Mouse (Mus musculus): ENCODE results near the gene Heatr9. TPM values are rescaled to one million over a fixed set of nuclear protein-coding genes. Genes with fewer than 3 reads are reported as not detected.
A peak's percentile ranks its signal among the peaks of the same experiment; 100 is the strongest.

Gene Heatr9
- polyA plus RNA-seq, 1 experiment = not detected

GRCm38 (mm10) chr11:83529024-83529423 is 7.0 kb upstream of the Heatr9 start:
- H3K4me3 ChIP-seq (ENCODE audit: insufficient read depth, poor library complexity, severe bottlenecking) = no peak overlapping the region
- no peaks in the 10 kb centered on the region for H3K27me3 ChIP-seq (ENCODE audit: control insufficient read depth, insufficient read depth, insufficient read length)
- no peaks in the 10 kb centered on the region for H3K36me3 ChIP-seq (ENCODE audit: control insufficient read depth, insufficient read depth)
- H3K79me2 ChIP-seq (ENCODE audit: control insufficient read depth, insufficient read depth) = no peaks in the 10 kb centered on the region
- TF ChIP-seq CEBPB (IDR thresholded peaks at IDR 0.05; ENCODE audit: low read depth) (no peak), CTCF (IDR thresholded peaks at IDR 0.05; ENCODE audit: control insufficient read depth, insufficient read depth, insufficient read length) (no peak)
- H3K79me3 ChIP-seq (ENCODE audit: low read depth) = no peaks in the 10 kb centered on the region
- H3ac ChIP-seq (ENCODE audit: control insufficient read depth, insufficient read length, low read depth) = no peak overlapping the region

GRCm38 (mm10) chr11:83518371-83518770 is 3.6 kb downstream of the Heatr9 start:
- no peaks in the 10 kb centered on the region for H3K27me3 ChIP-seq (ENCODE audit: control insufficient read depth, insufficient read depth, insufficient read length)
- no peak for TF ChIP-seq USF1 (IDR thresholded peaks at IDR 0.05; ENCODE audit: low read depth)
- no peaks in the 10 kb centered on the region for H3K36me3 ChIP-seq (ENCODE audit: control insufficient read depth, insufficient read depth)
- no peaks in the 10 kb centered on the region for H3K79me2 ChIP-seq (ENCODE audit: control insufficient read depth, insufficient read depth)
- no peaks in the 10 kb centered on the region for H3K79me3 ChIP-seq (ENCODE audit: low read depth)
- H3K4me3 ChIP-seq (ENCODE audit: insufficient read depth, poor library complexity, severe bottlenecking) = no peak overlapping the region
- no peak overlapping the region for H3ac ChIP-seq (ENCODE audit: control insufficient read depth, insufficient read length, low read depth)

DNA sequence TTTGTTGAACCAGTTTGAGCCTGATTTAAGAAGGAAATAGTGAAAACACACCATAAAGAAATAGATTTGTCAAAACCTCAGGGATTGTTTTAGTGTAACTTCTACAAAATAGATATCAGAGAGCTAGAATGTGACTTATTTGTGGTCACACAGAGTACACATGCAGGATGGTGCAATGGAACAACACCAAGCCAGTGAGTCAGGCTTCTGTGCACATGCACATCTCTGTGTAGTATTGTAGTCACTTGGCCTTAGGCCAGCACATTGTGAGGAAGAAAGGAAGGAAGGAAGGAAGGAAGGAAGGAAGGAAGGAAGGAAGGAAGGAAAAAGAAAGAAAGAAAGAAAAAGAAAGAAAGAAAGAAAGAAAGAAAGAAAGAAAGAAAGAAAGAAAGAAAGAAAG is 4.8 kb downstream of the Heatr9 start:
- H3K79me2 ChIP-seq (ENCODE audit: control insufficient read depth, insufficient read depth) = no peaks in the 10 kb centered on the region
- H3ac ChIP-seq (ENCODE audit: control insufficient read depth, insufficient read length, low read depth) = no peak overlapping the region
- H3K4me3 ChIP-seq (ENCODE audit: insufficient read depth, poor library complexity, severe bottlenecking) = no peak overlapping the region
- TF ChIP-seq FOSL1 (IDR thresholded peaks at IDR 0.05; ENCODE audit: insufficient read depth, low read length, poor library complexity, severe bottlenecking) (no peak), CEBPB (IDR thresholded peaks at IDR 0.05; ENCODE audit: low read depth) (peak; percentile 54)
- H3K79me3 ChIP-seq (ENCODE audit: low read depth) = no peaks in the 10 kb centered on the region
- no peaks in the 10 kb centered on the region for H3K27me3 ChIP-seq (ENCODE audit: control insufficient read depth, insufficient read depth, insufficient read length)
- H3K36me3 ChIP-seq (ENCODE audit: control insufficient read depth, insufficient read depth) = no peaks in the 10 kb centered on the region

DNA sequence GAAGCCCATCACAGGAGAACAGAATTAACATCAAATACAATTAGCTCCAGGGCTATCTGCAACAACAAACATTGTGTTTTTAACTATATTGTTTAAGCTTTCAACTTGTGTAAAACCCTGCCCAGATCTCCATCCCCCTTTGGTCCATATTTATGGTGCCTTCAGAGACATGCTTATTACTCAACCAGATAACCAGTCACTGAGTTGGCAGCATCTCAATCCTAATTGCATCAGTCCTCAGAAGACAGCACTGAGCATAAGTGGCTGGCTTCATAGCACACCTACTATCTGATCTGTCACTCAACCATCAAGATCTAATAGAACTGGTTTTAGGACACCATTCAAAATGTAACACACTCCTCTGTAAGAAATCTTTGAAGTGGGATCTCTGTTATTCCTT is 12.5 kb downstream of the Heatr9 start:
- Histone ChIP-seq H3K27me3 (ENCODE audit: control insufficient read depth, insufficient read depth, insufficient read length) (no peaks in the 10 kb centered on the region), H3K36me3 (ENCODE audit: control insufficient read depth, insufficient read depth) (peaks cover 43% of the 10 kb centered on the region), H3ac (ENCODE audit: control insufficient read depth, insufficient read length, low read depth) (no peak overlapping the region), H3K4me3 (ENCODE audit: insufficient read depth, poor library complexity, severe bottlenecking) (no peak overlapping the region), H3K79me2 (ENCODE audit: control insufficient read depth, insufficient read depth) (no peaks in the 10 kb centered on the region), H3K79me3 (ENCODE audit: low read depth) (no peaks in the 10 kb centered on the region)
- TF ChIP-seq MYOD1 (IDR thresholded peaks at IDR 0.05; ENCODE audit: control insufficient read depth, insufficient read length, low read depth) = no peak
- TF ChIP-seq CEBPB (IDR thresholded peaks at IDR 0.05; ENCODE audit: low read depth) = no peak
- TF ChIP-seq CTCF (IDR thresholded peaks at IDR 0.05; ENCODE audit: control insufficient read depth, insufficient read depth, insufficient read length) = no peak
- no peak for TF ChIP-seq FOSL1 (IDR thresholded peaks at IDR 0.05; ENCODE audit: insufficient read depth, low read length, poor library complexity, severe bottlenecking)
- TF ChIP-seq MYOG (IDR thresholded peaks at IDR 0.05; ENCODE audit: control insufficient read depth, extremely low read depth, insufficient read length) = no peak
- no peak for TF ChIP-seq USF1 (IDR thresholded peaks at IDR 0.05; ENCODE audit: low read depth)
- TF ChIP-seq MAX (IDR thresholded peaks at IDR 0.05) = no peak

GRCm38 (mm10) chr11:83504308-83504707 is 17.7 kb downstream of the Heatr9 start:
- no peaks in the 10 kb centered on the region for H3K27me3 ChIP-seq (ENCODE audit: control insufficient read depth, insufficient read depth, insufficient read length)
- no peaks in the 10 kb centered on the region for H3K79me2 ChIP-seq (ENCODE audit: control insufficient read depth, insufficient read depth)
- H3K4me3 ChIP-seq (ENCODE audit: insufficient read depth, poor library complexity, severe bottlenecking) = no peak overlapping the region
- no peak for TF ChIP-seq USF1 (IDR thresholded peaks at IDR 0.05; ENCODE audit: low read depth)
- TF ChIP-seq FOSL1 (IDR thresholded peaks at IDR 0.05; ENCODE audit: insufficient read depth, low read length, poor library complexity, severe bottlenecking) = no peak
- no peak for TF ChIP-seq CTCF (IDR thresholded peaks at IDR 0.05; ENCODE audit: control insufficient read depth, insufficient read depth, insufficient read length)
- TF ChIP-seq MAX (IDR thresholded peaks at IDR 0.05) = no peak
- no peak for TF ChIP-seq CEBPB (IDR thresholded peaks at IDR 0.05; ENCODE audit: low read depth)
- no peak for TF ChIP-seq MYOG (IDR thresholded peaks at IDR 0.05; ENCODE audit: control insufficient read depth, extremely low read depth, insufficient read length)
- no peak for TF ChIP-seq MYOD1 (IDR thresholded peaks at IDR 0.05; ENCODE audit: control insufficient read depth, insufficient read length, low read depth)
- no peak overlapping the region for H3ac ChIP-seq (ENCODE audit: control insufficient read depth, insufficient read length, low read depth)
- H3K79me3 ChIP-seq (ENCODE audit: low read depth) = no peaks in the 10 kb centered on the region
- peaks cover 94% of the 10 kb centered on the region for H3K36me3 ChIP-seq (ENCODE audit: control insufficient read depth, insufficient read depth)

DNA sequence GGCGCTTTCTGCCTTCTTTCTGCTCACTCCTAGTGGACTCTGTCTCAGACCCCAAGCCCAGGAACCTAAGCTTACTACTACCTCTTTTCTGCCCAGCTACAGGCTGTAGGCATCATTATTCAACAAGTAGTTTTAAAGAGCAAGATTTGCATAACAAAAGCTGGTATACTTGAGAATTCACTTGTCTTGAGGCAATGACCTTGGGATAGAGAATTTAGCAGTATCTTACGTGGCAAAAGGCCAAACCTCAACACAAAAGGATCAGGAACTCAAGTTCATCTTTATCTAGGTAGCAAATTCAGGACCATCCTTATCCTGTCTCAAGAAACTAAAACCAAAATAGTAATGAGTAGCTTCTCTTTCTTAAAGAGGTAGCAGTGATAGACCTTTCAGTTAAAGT is 26.4 kb downstream of the Heatr9 start:
- H3K79me3 ChIP-seq (ENCODE audit: low read depth) = peaks cover 19% of the 10 kb centered on the region
- H3K36me3 ChIP-seq (ENCODE audit: control insufficient read depth, insufficient read depth) = peaks cover 86% of the 10 kb centered on the region
- no peak overlapping the region for H3K4me3 ChIP-seq (ENCODE audit: insufficient read depth, poor library complexity, severe bottlenecking)

More for the DNA sequence above, 26.4 kb downstream of the Heatr9 start:
- no peaks in the 10 kb centered on the region for H3K27me3 ChIP-seq (ENCODE audit: control insufficient read depth, insufficient read depth, insufficient read length)
- no peak overlapping the region for H3ac ChIP-seq (ENCODE audit: control insufficient read depth, insufficient read length, low read depth)
- peaks cover 58% of the 10 kb centered on the region for H3K79me2 ChIP-seq (ENCODE audit: control insufficient read depth, insufficient read depth)
- TF ChIP-seq CEBPB (IDR thresholded peaks at IDR 0.05; ENCODE audit: low read depth) (no peak), FOSL1 (IDR thresholded peaks at IDR 0.05; ENCODE audit: insufficient read depth, low read length, poor library complexity, severe bottlenecking) (no peak), MAX (IDR thresholded peaks at IDR 0.05) (no peak), USF1 (IDR thresholded peaks at IDR 0.05; ENCODE audit: low read depth) (no peak), CTCF (IDR thresholded peaks at IDR 0.05; ENCODE audit: control insufficient read depth, insufficient read depth, insufficient read length) (no peak), MYOD1 (IDR thresholded peaks at IDR 0.05; ENCODE audit: control insufficient read depth, insufficient read length, low read depth) (no peak), MYOG (IDR thresholded peaks at IDR 0.05; ENCODE audit: control insufficient read depth, extremely low read depth, insufficient read length) (no peak)

Data from C2C12 (cell line).